Mouse (Mus musculus): ENCODE measurements around the gene Ifit3b. TPM values are rescaled to one million over a fixed set of nuclear protein-coding genes. Genes with fewer than 3 reads are reported as not detected.
A peak's percentile ranks its signal among the peaks of the same experiment; 100 is the strongest.
"Not testable (repeated sequence)": the region's sequence is repeated elsewhere in the genome, so short reads cannot be mapped to it uniquely, and the experiment has no call there.

Gene Ifit3b
- polyA plus RNA-seq, 1 experiment from 2014 or later = 0.38 TPM

DNA sequence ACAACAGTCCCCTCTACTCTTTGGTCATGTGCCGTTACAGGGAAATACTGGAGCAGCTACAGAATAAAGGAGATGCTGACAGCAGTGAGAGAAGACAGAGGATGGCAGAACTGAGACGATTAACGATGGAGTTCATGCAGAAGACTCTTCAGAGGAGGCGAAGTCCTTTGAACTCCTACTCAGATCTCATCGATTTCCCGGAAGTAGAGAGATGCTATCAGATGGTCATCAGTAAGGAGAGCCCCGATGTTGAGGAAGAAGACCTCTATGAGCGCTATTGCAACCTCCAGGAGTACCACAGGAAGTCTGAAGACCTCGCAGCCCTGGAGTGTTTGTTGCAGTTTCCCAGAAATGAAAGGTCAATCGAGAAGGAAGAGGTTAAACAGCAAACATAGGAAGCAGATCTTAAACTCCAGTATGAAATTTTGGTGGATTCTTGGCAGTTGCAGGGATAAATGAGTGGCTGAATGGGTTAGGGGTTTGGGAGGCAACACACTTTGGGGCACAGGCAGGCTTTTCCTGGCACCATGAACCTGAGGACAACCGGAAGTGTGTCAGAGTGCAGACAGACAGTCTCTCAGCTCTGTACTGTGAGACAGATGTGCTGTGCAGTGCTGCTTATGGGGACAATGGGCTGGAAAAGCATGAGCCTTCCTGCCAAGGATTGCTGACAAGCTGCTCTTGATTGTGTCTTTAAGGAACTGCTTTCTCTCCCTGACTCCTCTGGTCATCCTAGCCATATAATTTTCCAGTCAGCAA is 4.7 kb downstream of the Ifit3b start:
- ATAC-seq (ENCODE audit: low read depth); DNase-seq: not testable (repeated sequence)
- WGBS (ENCODE audit: insufficient replicate concordance) = 54% methylated on average over 6 of the region's 11 CpGs

DNA sequence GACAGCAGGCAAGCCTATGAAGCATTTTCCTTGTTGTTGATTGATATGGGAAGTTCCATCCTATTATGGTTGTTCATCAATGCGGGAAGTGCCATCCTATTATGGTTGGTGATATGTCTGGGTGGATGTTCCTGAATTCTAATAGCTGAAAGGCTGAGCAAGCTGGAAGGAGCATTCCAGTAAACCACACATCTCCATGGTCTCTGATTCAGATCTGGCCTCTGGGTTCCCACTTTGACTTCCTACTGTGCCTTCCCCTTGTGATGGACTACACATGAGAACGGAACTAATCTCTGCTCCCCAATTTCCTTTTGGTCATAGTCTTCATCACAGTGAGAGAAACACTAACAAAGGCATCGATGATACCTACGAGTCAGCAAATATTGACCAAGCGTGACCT is 13.1 kb downstream of the Ifit3b start:
- H3K27ac ChIP-seq = no peak overlapping the region
- WGBS (ENCODE audit: insufficient replicate concordance) = 59% methylated on average over 5 of the region's 5 CpGs
- H3K36me3 ChIP-seq = no peaks in the 10 kb centered on the region
- H3K4me1 ChIP-seq (replicated peaks) = no peaks in the 10 kb centered on the region
- no peak overlapping the region for H3K4me2 ChIP-seq
- H3K4me3 ChIP-seq (replicated peaks) = no peak overlapping the region
- H3K27me3 ChIP-seq = no peaks in the 10 kb centered on the region
- DNase-seq (no peak), ATAC-seq (ENCODE audit: low read depth) (no peak)
- H3K9ac ChIP-seq = no peak overlapping the region
- H3K9me3 ChIP-seq (replicated peaks) = no peaks in the 10 kb centered on the region

More for the DNA sequence above, 4.7 kb downstream of the Ifit3b start:
- H3K4me2 ChIP-seq; H3K9ac ChIP-seq; H3K4me1 ChIP-seq (replicated peaks); H3K27ac ChIP-seq; H3K27me3 ChIP-seq; H3K4me3 ChIP-seq (replicated peaks); H3K36me3 ChIP-seq; H3K9me3 ChIP-seq (replicated peaks): not testable (repeated sequence)

DNA sequence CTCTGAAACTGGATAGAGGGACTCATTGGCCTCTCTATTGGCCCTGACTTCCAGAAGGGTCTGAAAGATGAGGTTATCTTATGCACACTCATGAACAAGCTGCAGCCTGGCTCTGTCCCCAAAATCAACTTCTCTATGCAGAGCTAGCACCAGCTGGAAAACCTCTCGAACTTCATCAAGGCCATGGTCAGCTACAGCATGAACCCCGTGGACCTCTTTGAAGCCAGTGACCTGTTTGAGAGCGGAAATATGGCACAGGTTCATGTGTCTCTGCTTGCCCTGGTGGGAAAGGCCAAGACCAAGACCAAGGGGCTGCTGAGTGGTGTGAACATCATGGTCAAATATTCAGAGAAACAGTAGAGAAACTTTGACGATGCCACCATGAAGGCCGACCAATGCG is 16.0 kb downstream of the Ifit3b start:
- no peaks in the 10 kb centered on the region for H3K4me1 ChIP-seq (replicated peaks)
- no peak overlapping the region for H3K9ac ChIP-seq
- H3K27me3 ChIP-seq = no peaks in the 10 kb centered on the region
- no peak overlapping the region for H3K4me3 ChIP-seq (replicated peaks)
- WGBS (ENCODE audit: insufficient replicate concordance) = 75% methylated on average over 6 of the region's 6 CpGs
- H3K27ac ChIP-seq = no peak overlapping the region
- ATAC-seq (ENCODE audit: low read depth) (no peak), DNase-seq (no peak)
- no peaks in the 10 kb centered on the region for H3K9me3 ChIP-seq (replicated peaks)
- H3K36me3 ChIP-seq = no peaks in the 10 kb centered on the region
- no peak overlapping the region for H3K4me2 ChIP-seq

DNA sequence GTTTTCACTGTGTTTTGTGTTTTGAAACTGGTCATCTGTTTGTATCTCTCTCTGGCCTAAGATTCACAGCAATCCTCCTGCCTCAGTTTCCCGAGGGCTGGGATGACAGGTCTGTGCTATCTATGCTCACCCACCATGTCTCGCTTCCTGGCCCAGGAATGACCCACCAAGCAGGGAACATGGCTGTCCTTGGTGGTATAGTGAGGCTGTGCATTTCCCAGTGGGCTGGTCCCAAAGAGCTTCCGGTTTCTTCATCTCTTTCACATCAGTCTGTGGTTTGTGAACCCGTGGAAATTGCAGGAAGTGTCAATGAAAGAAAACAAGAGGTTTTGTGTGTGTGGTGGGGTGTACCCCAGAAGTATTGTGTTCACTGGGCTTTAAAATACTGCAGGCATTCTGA is 16.9 kb downstream of the Ifit3b start:
- no peak for DNase-seq
- no peak overlapping the region for H3K4me3 ChIP-seq (replicated peaks)
- no peaks in the 10 kb centered on the region for H3K4me1 ChIP-seq (replicated peaks)
- H3K9me3 ChIP-seq (replicated peaks) = no peaks in the 10 kb centered on the region
- H3K9ac ChIP-seq = no peak overlapping the region
- no peak for ATAC-seq (ENCODE audit: low read depth)
- H3K36me3 ChIP-seq = no peaks in the 10 kb centered on the region
- 45% methylated on average over 4 of the region's 4 CpGs for WGBS (ENCODE audit: insufficient replicate concordance)
- no peaks in the 10 kb centered on the region for H3K27me3 ChIP-seq
- no peak overlapping the region for H3K4me2 ChIP-seq
- H3K27ac ChIP-seq = no peak overlapping the region

DNA sequence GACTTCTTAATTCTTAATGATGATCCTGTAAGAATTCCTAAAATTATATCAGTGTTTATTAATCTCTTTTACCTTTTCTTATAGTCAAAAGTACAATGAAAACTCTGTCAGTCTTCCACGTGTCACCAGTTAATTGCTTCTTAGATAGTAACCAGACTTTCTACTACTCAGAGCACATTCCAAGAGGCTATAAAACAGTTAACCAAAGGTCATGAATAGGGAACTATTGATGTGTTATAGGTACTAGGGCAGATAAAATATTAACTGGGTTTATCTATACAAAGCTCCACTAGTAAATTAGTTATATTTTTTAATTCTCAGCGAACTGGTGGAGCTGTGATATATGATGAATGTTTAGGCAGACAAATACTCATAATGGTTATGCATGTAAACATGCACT is 19.7 kb downstream of the Ifit3b start:
- Histone ChIP-seq H3K36me3 (no peaks in the 10 kb centered on the region), H3K27me3 (no peaks in the 10 kb centered on the region), H3K9ac (no peak overlapping the region), H3K4me3 (replicated peaks) (no peak overlapping the region), H3K4me2 (no peak overlapping the region), H3K9me3 (replicated peaks) (no peaks in the 10 kb centered on the region), H3K4me1 (replicated peaks) (no peaks in the 10 kb centered on the region), H3K27ac (no peak overlapping the region)
- 46% methylated on average over 2 of the region's 2 CpGs for WGBS (ENCODE audit: insufficient replicate concordance)
- DNase-seq (no peak), ATAC-seq (ENCODE audit: low read depth) (no peak)

DNA sequence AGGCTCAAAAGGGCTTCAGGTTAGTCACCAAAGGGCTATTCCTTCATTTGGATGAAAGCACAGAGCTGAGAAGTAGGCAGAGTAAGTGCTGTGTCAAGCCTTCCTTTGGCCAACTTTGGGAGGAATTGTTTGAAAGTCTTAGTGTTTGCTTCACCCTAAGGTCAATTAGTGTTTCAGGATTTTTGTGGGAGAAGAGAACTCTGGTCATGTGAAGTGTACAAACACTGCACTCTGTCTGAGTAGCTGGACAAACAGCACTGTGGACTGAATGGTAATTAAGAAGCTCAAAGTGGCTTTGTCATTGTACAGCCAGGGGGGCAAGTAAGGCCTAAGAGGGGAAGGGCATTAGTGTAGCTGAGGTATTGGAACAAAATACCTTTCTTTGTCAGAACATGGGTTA is 23.7 kb downstream of the Ifit3b start:
- H3K27me3 ChIP-seq = no peaks in the 10 kb centered on the region
- DNase-seq (no peak), ATAC-seq (ENCODE audit: low read depth) (no peak)
- no peaks in the 10 kb centered on the region for H3K4me1 ChIP-seq (replicated peaks)
- no peak overlapping the region for H3K4me2 ChIP-seq
- no peak overlapping the region for H3K4me3 ChIP-seq (replicated peaks)
- H3K36me3 ChIP-seq = no peaks in the 10 kb centered on the region
- no peaks in the 10 kb centered on the region for H3K9me3 ChIP-seq (replicated peaks)
- H3K9ac ChIP-seq = no peak overlapping the region
- H3K27ac ChIP-seq = no peak overlapping the region

DNA sequence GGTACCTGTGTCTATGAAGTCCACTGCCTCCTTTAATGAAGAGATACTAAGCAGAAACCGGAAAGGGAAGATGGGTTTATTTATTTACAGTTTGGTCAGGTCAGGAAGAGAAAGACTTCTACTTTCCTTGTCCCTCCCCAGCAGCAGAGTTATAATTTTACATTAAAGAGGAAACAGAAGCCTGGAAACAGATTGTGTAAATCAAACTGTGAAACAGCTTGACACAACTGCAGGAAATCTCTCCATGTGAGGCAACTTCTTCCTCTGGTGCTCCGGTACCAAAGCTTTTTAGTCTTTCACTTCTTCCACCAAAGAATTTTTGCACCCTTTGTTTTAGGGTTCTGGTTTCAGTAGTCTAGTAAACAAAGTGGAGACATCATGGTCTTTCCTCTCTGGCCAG is 25.7 kb downstream of the Ifit3b start:
- no peaks in the 10 kb centered on the region for H3K9me3 ChIP-seq (replicated peaks)
- H3K9ac ChIP-seq = no peak overlapping the region
- H3K27ac ChIP-seq = no peak overlapping the region
- DNase-seq (no peak), ATAC-seq (ENCODE audit: low read depth) (no peak)
- H3K4me3 ChIP-seq (replicated peaks) = no peak overlapping the region
- 44% methylated on average over 2 of the region's 2 CpGs for WGBS (ENCODE audit: insufficient replicate concordance)
- no peaks in the 10 kb centered on the region for H3K4me1 ChIP-seq (replicated peaks)
- H3K27me3 ChIP-seq = no peaks in the 10 kb centered on the region
- no peak overlapping the region for H3K4me2 ChIP-seq
- no peaks in the 10 kb centered on the region for H3K36me3 ChIP-seq

DNA sequence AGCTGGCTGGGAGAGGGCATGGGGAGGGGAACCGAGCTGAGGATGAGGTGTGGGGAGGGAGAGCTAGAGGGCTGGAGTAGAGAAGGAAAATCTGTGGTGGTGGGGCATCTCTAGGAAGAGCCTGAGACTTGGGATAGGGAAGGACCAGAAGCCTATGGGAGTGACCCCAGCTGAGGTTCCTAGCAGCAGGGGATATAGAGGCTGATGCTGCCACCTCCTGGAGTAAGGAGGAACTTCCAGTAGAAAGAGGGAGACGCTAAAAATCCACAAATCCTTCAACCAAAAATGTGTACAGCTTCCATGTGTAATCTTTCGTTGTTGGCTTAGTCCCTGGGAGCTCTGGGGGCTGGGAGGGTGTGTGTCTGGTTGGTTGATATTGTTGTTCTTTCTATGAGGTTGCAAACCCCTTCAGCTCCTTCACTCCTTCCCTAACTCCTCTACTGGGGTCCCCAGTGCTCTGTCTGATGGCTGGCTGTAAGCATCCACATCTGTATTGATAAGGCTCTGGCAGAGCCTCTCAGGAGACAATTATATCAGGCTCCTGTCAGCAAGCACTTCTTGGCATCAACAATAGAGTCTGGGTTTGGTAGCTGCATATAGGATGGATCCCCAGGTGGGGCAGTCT is 29.3 kb downstream of the Ifit3b start:
- H3K4me1 ChIP-seq (replicated peaks) = peaks cover 8% of the 10 kb centered on the region
- peak; percentile 49; the same call in 1 of the 2 replicates for ATAC-seq (ENCODE audit: low read depth)
- no peaks in the 10 kb centered on the region for H3K27me3 ChIP-seq
- H3K27ac ChIP-seq = no peak overlapping the region
- H3K9me3 ChIP-seq (replicated peaks) = no peaks in the 10 kb centered on the region
- no peak overlapping the region for H3K4me2 ChIP-seq
- no peak overlapping the region for H3K4me3 ChIP-seq (replicated peaks)
- WGBS (ENCODE audit: insufficient replicate concordance) = 4% methylated on average over 3 of the region's 3 CpGs
- H3K36me3 ChIP-seq = no peaks in the 10 kb centered on the region
- no peak overlapping the region for H3K9ac ChIP-seq
- no peak for DNase-seq

DNA sequence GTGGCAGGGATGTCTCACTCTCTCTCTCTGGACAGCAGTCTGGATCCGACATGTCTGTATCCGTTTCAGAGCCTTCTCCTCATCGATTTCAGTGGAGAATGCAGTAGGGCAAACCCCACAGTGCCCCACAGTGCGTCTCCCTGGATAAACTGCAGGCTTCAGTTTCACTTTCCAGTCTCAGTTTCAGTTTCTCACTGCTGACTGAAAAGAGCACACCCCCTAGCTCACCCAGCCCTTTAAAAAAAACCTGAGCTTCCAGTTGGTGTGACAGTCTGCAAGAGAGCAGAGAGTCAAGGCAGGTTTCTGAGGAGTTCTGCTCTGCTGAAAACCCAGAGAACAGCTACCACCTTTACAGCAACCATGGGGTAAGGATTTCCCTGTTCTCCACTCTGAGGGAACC is 32.9 kb downstream of the Ifit3b start, which contains the start of the genes Ifit1bl2 and Ifit1:
Ifit1bl2 (minus strand) TSS at position 121 of the 400 bp plus-strand sequence.
Ifit1 (plus strand) TSS at position 249 of the 400 bp plus-strand sequence.
- H3K4me3 ChIP-seq (replicated peaks) = no peak within 1 kb of the TSS; the same call in 1 of the 2 replicates
- no peaks in the 10 kb centered on the region for H3K27me3 ChIP-seq
- H3K9me3 ChIP-seq (replicated peaks) = no peaks in the 10 kb centered on the region
- 29% methylated on average over 4 of the region's 4 CpGs for whole genome bisulfite sequencing (ENCODE audit: insufficient replicate concordance)
- peaks cover 17% of the 10 kb centered on the region for H3K4me1 ChIP-seq (replicated peaks)
- peak within 1 kb of the TSS; percentile 23 for H3K4me2 ChIP-seq
- no peaks in the 10 kb centered on the region for H3K36me3 ChIP-seq
- H3K9ac ChIP-seq = no peak within 1 kb of the TSS; the same call in 1 of the 2 replicates
- H3K27ac ChIP-seq = no peak within 1 kb of the TSS
- peak; percentile 29 for ATAC-seq (ENCODE audit: low read depth)
- no peak for DNase-seq

DNA sequence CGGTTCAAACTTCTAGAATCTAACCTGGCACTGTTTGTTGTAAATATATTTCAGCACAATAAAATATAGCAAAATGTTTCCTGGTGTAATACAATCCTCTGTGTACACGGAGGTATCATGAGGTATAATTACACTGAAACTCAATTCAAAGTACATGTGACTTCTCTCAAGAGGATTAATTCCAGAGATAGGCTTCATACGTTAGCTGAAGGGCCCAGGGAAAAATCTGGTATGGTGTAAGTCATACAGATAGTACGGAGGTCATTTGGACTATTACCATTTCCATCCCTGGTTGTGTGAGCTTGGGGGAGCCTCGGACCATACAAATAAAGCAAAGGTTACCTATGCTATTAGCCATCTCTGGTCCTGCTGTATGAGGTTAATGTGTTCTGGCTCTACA is 34.8 kb downstream of the Ifit3b start:
- no peak for DNase-seq
- Histone ChIP-seq H3K4me1 (replicated peaks) (peaks cover 17% of the 10 kb centered on the region), H3K4me2 (no peak overlapping the region), H3K9me3 (replicated peaks) (no peaks in the 10 kb centered on the region), H3K27me3 (no peaks in the 10 kb centered on the region), H3K4me3 (replicated peaks) (no peak overlapping the region), H3K27ac (no peak overlapping the region), H3K9ac (no peak overlapping the region), H3K36me3 (no peaks in the 10 kb centered on the region)
- ATAC-seq (ENCODE audit: low read depth) = no peak
- 60% methylated on average over 5 of the region's 5 CpGs for WGBS (ENCODE audit: insufficient replicate concordance)

DNA sequence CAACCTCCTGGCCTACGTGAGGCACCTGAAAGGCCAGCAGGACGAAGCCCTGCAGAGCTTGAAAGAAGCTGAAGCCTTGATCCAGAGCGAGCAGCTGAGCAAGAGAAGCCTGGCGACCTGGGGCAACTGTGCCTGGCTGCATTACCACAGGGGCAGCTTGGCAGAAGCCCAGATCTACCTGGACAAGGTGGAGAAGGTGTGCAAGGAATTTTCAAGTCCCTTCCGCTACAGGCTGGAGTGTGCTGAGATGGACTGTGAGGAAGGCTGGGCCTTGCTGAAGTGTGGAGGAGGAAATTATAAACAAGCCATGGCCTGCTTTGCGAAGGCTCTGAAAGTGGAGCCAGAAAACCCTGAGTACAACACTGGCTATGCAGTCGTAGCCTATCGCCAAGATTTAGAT is 39.9 kb downstream of the Ifit3b start:
- peaks cover 11% of the 10 kb centered on the region for H3K4me1 ChIP-seq (replicated peaks)
- not testable (repeated sequence) for DNase-seq; H3K27me3 ChIP-seq; ATAC-seq (ENCODE audit: low read depth); H3K4me2 ChIP-seq; H3K4me3 ChIP-seq (replicated peaks); H3K36me3 ChIP-seq; H3K9me3 ChIP-seq (replicated peaks); H3K27ac ChIP-seq; H3K9ac ChIP-seq
- 70% methylated on average over 8 of the region's 8 CpGs for WGBS (ENCODE audit: insufficient replicate concordance)

DNA sequence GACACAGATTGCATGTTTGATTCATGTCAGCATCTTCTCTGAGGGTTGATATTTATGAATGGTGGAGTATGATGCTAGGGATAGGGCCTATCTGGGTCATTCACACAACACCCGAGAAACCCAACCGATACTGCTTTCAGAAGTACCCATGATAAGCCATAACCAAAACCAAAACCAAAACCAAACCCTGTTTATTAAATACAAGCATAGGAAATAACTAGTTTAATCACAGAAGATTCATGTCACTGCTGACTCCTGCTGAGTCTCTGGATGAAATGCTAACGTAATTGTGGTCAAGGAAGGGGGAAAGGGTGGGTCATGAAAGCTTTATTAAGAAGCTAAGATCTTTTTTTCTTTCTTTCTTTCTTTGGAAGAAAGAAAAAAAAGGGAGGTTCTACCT is 42.5 kb downstream of the Ifit3b start:
- no peaks in the 10 kb centered on the region for H3K36me3 ChIP-seq
- no peak overlapping the region for H3K4me3 ChIP-seq (replicated peaks)
- ATAC-seq (ENCODE audit: low read depth) = no peak
- H3K4me2 ChIP-seq = no peak overlapping the region
- no peak overlapping the region for H3K27ac ChIP-seq
- H3K9me3 ChIP-seq (replicated peaks) = no peaks in the 10 kb centered on the region
- no peak overlapping the region for H3K9ac ChIP-seq
- 69% methylated on average over 3 of the region's 3 CpGs for WGBS (ENCODE audit: insufficient replicate concordance)
- no peaks in the 10 kb centered on the region for H3K27me3 ChIP-seq
- no peak for DNase-seq
- peaks cover 21% of the 10 kb centered on the region for H3K4me1 ChIP-seq (replicated peaks)

All from liver, embryonic 13.5 days (tissue).